Mouse (Mus musculus) pancreas, adult 10 weeks (tissue): Measurements from ENCODE around the gene Vmn1r135. TPM values are rescaled to one million over a fixed set of nuclear protein-coding genes. Genes with fewer than 3 reads are reported as not detected.

Experiments
- polyA plus RNA-seq: library from polyadenylated mRNA; stranded (reverse); fragments of 350-450 nt; fragmentation: Illumina TruSeq; extraction: RNeasy Lipid Tissue Mini Kit (QIAGEN cat#74804); gene quantifications from one replicate; pipeline ENCODE4 v1.2.3, GENCODE M21; 2015; ENCODE audit warnings: low read depth, low replicate concordance; ENCODE audit not compliant: insufficient read depth

Gene Vmn1r135
- polyA plus RNA-seq: not detected

DNA sequence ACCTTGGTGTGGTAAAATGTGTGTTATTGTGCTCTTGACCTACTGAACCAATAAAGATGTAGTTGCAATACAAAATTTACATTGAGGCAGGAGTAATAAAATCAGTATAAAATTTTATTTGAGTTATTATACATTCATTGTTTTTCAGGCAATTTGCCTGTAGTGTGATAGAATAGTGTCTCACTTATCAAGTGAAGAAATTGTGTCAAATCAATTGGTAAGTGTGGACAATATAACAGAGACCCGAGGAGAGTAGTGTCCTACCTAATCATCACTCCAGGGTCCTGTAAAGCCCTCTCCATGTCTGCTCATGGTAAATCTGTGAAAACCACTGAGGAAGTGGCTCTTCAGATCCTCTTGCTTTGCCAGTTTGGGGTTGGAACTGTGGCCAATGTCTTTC is at the start of gene Vmn1r135:
Gene Vmn1r135, plus strand, starts transcription at position 301 of the 400 bp plus-strand sequence.

DNA sequence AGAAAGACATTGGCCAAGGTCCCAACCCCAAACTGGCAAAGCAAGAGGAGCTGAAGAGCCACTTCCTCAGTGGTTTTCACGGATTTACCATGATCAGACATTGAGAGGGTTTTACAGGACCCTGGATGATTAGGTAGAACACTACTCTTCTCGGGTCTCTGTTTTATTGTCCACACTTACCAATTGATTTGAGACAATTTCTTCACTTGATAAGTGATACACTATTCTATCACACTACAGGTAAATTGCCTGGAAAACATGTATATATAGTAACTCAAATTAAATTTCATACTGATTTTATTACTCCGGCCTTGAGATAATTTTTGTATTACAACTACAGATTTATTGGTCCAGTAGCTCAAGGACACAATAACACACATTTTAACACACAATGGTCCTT is 35.5 kb upstream of the Vmn1r135 start, which contains the start of gene Gm4177:
Gene Gm4177, minus strand, starts transcription at position 101 of the 400 bp plus-strand sequence.

DNA sequence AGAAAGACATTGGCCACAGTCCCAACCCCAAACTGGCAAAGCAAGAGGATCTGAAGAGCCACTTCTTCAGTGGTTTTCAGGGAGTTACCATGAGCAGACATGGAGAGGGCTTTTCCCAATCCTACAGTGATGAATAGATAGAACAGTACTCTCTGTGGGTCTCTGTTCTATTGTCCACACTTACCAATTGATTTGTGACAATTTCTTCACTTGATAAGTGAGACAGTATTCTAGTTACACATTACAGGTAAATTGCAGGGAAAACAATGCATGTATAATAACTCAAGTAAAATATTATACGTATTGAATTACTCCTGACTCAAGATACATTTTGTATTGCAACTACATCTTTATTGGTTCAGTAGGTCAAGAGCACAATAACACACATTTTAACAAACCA is 12.0 kb downstream of the Vmn1r135 start, which contains the start of gene Gm5725:
Gene Gm5725, minus strand, starts transcription at position 101 of the 400 bp plus-strand sequence.

Other genes starting within 250 kb of the Vmn1r135 start
- not detected for gene Vmn1r132, start 218.3 kb upstream of the Vmn1r135 start, polyA plus RNA-seq
- not detected for gene Gm4175, start 70.9 kb upstream of the Vmn1r135 start, polyA plus RNA-seq
- not detected for gene Gm4177, start 35.6 kb upstream of the Vmn1r135 start, polyA plus RNA-seq
- gene Gm5725, start 11.9 kb downstream of the Vmn1r135 start, polyA plus RNA-seq: not detected
- gene Gm5891, start 88.9 kb downstream of the Vmn1r135 start, polyA plus RNA-seq: not detected
- not detected for gene Vmn1r137, start 162.2 kb downstream of the Vmn1r135 start, polyA plus RNA-seq
- gene Vmn1r138, start 196.5 kb downstream of the Vmn1r135 start, polyA plus RNA-seq: not detected
- not detected for gene Gm6176, start 224.0 kb downstream of the Vmn1r135 start, polyA plus RNA-seq
- not detected for gene Vmn1r139, start 236.7 kb downstream of the Vmn1r135 start, polyA plus RNA-seq